Mouse (Mus musculus) forebrain, embryonic 11.5 days (tissue): ENCODE data around the gene Smad3. TPM values are rescaled to one million over a fixed set of nuclear protein-coding genes. Genes with fewer than 3 reads are reported as not detected.

Experiments
- ATAC-seq: fragments of 200-750 bp; cut with Nextera tagmentation; replicated peaks from 2 replicates; pipeline ENCODE4 v1.8.0; 2017; ENCODE audit warnings: moderate TSS enrichment; ENCODE audit not compliant: low FRiP score
- DNase-seq: peaks from one replicate; pipeline ENCODE4 v3.0.0-alpha.2; 2017; ENCODE audit warnings: low spot score
- H3K27ac ChIP-seq: fragments of 300-500 bp; sonication (generic); 2 replicates; pipeline ENCODE4 v1.5.1; 2014; ENCODE audit warnings: low read depth, low read length
- H3K27me3 ChIP-seq: fragments of 300-500 bp; sonication (generic); 2 replicates; pipeline ENCODE4 v1.6.1; 2014; ENCODE audit warnings: mild to moderate bottlenecking, low read length, mixed read lengths; ENCODE audit not compliant: control insufficient read depth, insufficient read depth
- H3K36me3 ChIP-seq: fragments of 300-500 bp; sonication (generic); 2 replicates; pipeline ENCODE4 v1.6.1; 2014; ENCODE audit warnings: mild to moderate bottlenecking, low read length, moderate library complexity, mixed read lengths; ENCODE audit not compliant: control insufficient read depth, insufficient read depth
- H3K4me1 ChIP-seq: fragments of 300-500 bp; sonication (generic); replicated peaks from 2 replicates; pipeline ENCODE4 v1.6.1; 2014; ENCODE audit warnings: low read length, mixed read lengths; ENCODE audit not compliant: control insufficient read depth, insufficient read depth
- H3K4me2 ChIP-seq: fragments of 300-500 bp; sonication (generic); 2 replicates; pipeline ENCODE4 v1.6.1; 2014; ENCODE audit warnings: low read depth, mild to moderate bottlenecking, low read length, moderate library complexity, mixed read lengths; ENCODE audit not compliant: severe bottlenecking
- H3K4me3 ChIP-seq: fragments of 300-500 bp; sonication (generic); 2 replicates; pipeline ENCODE4 v1.5.1; 2014; ENCODE audit warnings: low read depth, low read length
- H3K9ac ChIP-seq: fragments of 300-500 bp; sonication (generic); 2 replicates; pipeline ENCODE4 v1.6.1; 2014; ENCODE audit warnings: low read length
- H3K9me3 ChIP-seq: fragments of 300-500 bp; sonication (generic); 2 replicates; pipeline ENCODE4 v1.6.1; 2016; ENCODE audit warnings: low read length, mixed read lengths; ENCODE audit not compliant: control insufficient read depth
- WGBS: fragments of 180-500 bp; shearing (Covaris S2); extraction: QIAGEN DNeasy Blood & Tissue Kit; methylation state at CpG from one replicate; pipeline ENCODE4 v1.1.7; 2014; 5-methylcytosine and 5-hydroxymethylcytosine counted together
- polyA plus RNA-seq: library from polyadenylated mRNA; unstranded; fragments of >200 nt; fragmentation: Nextera tagmentation; extraction: Ambion mirVana; gene quantifications from 2 replicates; pipeline ENCODE4 v1.2.1, GENCODE M21; 2014

Smad3 gene
- polyA plus RNA-seq, 1 experiment from 2014 or later, result 17.9 TPM

- DNase-seq (no peak), ATAC-seq (no peak)
- H3K9me3 ChIP-seq, result no peaks in the 10 kb centered on the region; the same call in 1 of the 2 replicates
- no peaks in the 10 kb centered on the region; the same call in 1 of the 2 replicates for H3K27me3 ChIP-seq
- H3K9ac ChIP-seq, result no peak overlapping the region
- no peak overlapping the region for H3K4me2 ChIP-seq
- no peaks in the 10 kb centered on the region for H3K36me3 ChIP-seq
- WGBS, result 74% methylated on average over 7 of the region's 7 CpGs
- no peak overlapping the region for H3K27ac ChIP-seq
- H3K4me3 ChIP-seq, result no peak overlapping the region
- H3K4me1 ChIP-seq, result peaks cover 17% of the 10 kb centered on the region
Measured at GRCm38 (mm10) chr9:63759973-63760722, 2.4 kb upstream of the Smad3 start.

GRCm38 (mm10) chr9:63758641-63759391 lies 1.0 kb upstream of the Smad3 start:
- Histone ChIP-seq H3K4me3 (peak overlapping the region; percentile 85), H3K9ac (peak overlapping the region; percentile 97), H3K4me1 (peaks cover 23% of the 10 kb centered on the region), H3K4me2 (peak overlapping the region; percentile 90), H3K9me3 (no peaks in the 10 kb centered on the region; the same call in 1 of the 2 replicates), H3K27ac (peak overlapping the region; percentile 97), H3K36me3 (no peaks in the 10 kb centered on the region), H3K27me3 (no peaks in the 10 kb centered on the region; the same call in 1 of the 2 replicates)
- DNase-seq (peak; percentile 75), ATAC-seq (no peak; the same call in none of the 2 replicates)
- under 1% methylated on average over 23 of the region's 23 CpGs for WGBS

- Histone ChIP-seq H3K9me3 (no peaks in the 10 kb centered on the region; the same call in 1 of the 2 replicates), H3K27me3 (no peaks in the 10 kb centered on the region; the same call in 1 of the 2 replicates), H3K4me1 (peaks cover 28% of the 10 kb centered on the region), H3K4me2 (peak overlapping the region; percentile 90), H3K36me3 (no peaks in the 10 kb centered on the region), H3K4me3 (peak overlapping the region; percentile 85), H3K27ac (peak overlapping the region; percentile 97), H3K9ac (peak overlapping the region; percentile 97)
- ATAC-seq (no peak), DNase-seq (no peak)
- WGBS, result under 1% methylated on average over 26 of the region's 26 CpGs
Measured at GRCm38 (mm10) chr9:63757462-63757772, 377 bp downstream of the Smad3 start.

GRCm38 (mm10) chr9:63756581-63757461 lies 973 bp downstream of the Smad3 start:
- WGBS, result under 1% methylated on average over 38 of the region's 47 CpGs
- DNase-seq (peak; percentile 85), ATAC-seq (peak; percentile 57)
- peak overlapping the region; percentile 97 for H3K27ac ChIP-seq
- H3K4me1 ChIP-seq, result peaks cover 29% of the 10 kb centered on the region
- no peaks in the 10 kb centered on the region; the same call in 1 of the 2 replicates for H3K9me3 ChIP-seq
- peak overlapping the region; percentile 97 for H3K9ac ChIP-seq
- H3K27me3 ChIP-seq, result no peaks in the 10 kb centered on the region; the same call in 1 of the 2 replicates
- H3K4me3 ChIP-seq, result peak overlapping the region; percentile 85
- peak overlapping the region; percentile 90 for H3K4me2 ChIP-seq
- no peaks in the 10 kb centered on the region for H3K36me3 ChIP-seq

- Histone ChIP-seq H3K27ac (peak overlapping the region; percentile 97; the same call in 1 of the 2 replicates), H3K36me3 (no peaks in the 10 kb centered on the region), H3K9me3 (no peaks in the 10 kb centered on the region), H3K9ac (peak overlapping the region; percentile 97), H3K4me1 (peaks cover 29% of the 10 kb centered on the region), H3K27me3 (no peaks in the 10 kb centered on the region; the same call in 1 of the 2 replicates), H3K4me2 (peak overlapping the region; percentile 90), H3K4me3 (peak overlapping the region; percentile 85)
- ATAC-seq, result no peak
- DNase-seq, result no peak
- 29% methylated on average over 15 of the region's 15 CpGs for WGBS
Measured at GRCm38 (mm10) chr9:63755671-63756543, 1.9 kb downstream of the Smad3 start.

GRCm38 (mm10) chr9:63754556-63755510 lies 3.0 kb downstream of the Smad3 start:
- Histone ChIP-seq H3K36me3 (no peaks in the 10 kb centered on the region), H3K9ac (peak overlapping the region; percentile 97), H3K27ac (no peak overlapping the region), H3K27me3 (no peaks in the 10 kb centered on the region; the same call in 1 of the 2 replicates), H3K4me2 (peak overlapping the region; percentile 90), H3K9me3 (no peaks in the 10 kb centered on the region), H3K4me3 (peak overlapping the region; percentile 85), H3K4me1 (peaks cover 37% of the 10 kb centered on the region)
- DNase-seq (peak; percentile 60), ATAC-seq (no peak)
- WGBS, result 29% methylated on average over 23 of the region's 23 CpGs

- no peaks in the 10 kb centered on the region for H3K36me3 ChIP-seq
- ATAC-seq, result no peak
- H3K27ac ChIP-seq, result no peak overlapping the region
- peak overlapping the region; percentile 0; the same call in 1 of the 2 replicates for H3K4me2 ChIP-seq
- DNase-seq, result no peak
- H3K4me1 ChIP-seq, result peaks cover 39% of the 10 kb centered on the region
- H3K9me3 ChIP-seq, result no peaks in the 10 kb centered on the region
- no peaks in the 10 kb centered on the region for H3K27me3 ChIP-seq
- WGBS, result 67% methylated on average over 5 of the region's 5 CpGs
- H3K4me3 ChIP-seq, result no peak overlapping the region
- H3K9ac ChIP-seq, result no peak overlapping the region; the same call in 1 of the 2 replicates
Measured at GRCm38 (mm10) chr9:63754039-63754438, 3.8 kb downstream of the Smad3 start.
